Mouse (Mus musculus): ENCODE measurements around the gene Pard3.
"Not testable (repeated sequence)": the region's sequence is repeated elsewhere in the genome, so short reads cannot be mapped to it uniquely, and the experiment has no call there.

Gene Pard3

DNA sequence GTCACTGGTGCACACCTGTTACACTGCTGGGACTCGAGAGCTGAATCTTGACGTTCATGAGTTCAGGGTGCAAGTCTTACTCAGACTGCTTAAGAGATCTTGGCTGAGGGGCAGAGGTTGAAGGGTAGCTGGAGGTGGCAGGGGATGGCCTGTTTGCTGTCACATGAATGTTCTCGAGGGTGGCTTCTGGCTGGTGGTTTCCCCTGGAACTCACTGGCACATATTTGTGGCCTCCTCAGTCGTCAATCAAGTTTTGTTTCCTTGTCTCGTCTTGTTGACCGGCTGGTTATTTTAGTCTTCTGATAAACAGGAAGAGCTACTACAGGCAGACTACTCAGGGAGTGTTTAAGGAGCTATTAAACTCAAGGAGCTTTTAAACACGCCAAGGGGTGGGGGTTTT, 79.9 kb downstream of the Pard3 start:
- peak; percentile 53 for DNase-seq

GRCm38 (mm10) chr8:127144562-127144961, 80.9 kb downstream of the Pard3 start:
- peak; percentile 21 for DNase-seq

- peak; percentile 38 for DNase-seq
Observed at GRCm38 (mm10) chr8:127145135-127145534, 81.4 kb downstream of the Pard3 start.

DNA sequence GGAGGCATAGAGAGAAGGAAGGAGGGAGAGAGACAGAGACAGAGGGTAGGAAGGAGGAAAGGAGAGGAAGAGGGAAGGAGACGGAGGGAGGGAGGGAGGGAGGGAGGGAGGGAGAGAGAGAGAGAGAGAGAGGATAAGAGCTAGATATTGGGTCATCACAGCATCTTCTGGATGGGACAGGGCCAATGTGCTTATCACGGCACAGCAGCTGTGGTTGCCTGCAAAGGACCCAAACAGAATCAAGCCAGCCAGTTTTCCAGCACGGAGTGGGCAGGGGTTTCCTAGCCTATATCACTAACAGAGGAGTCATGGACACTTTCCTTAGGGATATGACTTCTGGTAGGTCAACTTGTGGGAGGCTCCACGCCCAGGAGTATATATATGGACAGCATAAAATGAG, 82.4 kb downstream of the Pard3 start:
- DNase-seq, result no peak

DNA sequence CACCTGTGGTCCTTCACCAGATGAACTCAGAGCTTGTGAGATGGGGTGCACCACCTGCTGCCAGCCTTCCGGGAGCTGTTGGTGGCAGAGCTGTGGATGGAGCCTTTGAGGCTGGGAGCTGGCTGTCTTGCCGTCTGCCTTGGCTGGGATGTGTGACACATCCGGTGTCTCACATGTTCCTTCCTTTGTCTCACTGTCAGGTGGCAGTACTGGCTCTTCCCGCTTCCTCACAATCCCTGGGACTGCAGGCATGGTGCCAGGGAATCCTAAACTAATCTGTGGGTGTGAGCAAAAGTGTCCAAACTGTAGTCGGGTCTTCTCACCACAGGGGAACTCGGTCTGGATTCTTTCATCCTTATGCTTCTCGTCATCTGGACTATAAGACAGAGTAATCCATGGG, 85.1 kb downstream of the Pard3 start:
- peak; percentile 33 for DNase-seq

- DNase-seq, result no peak
Observed at GRCm38 (mm10) chr8:127150645-127151044, 87.0 kb downstream of the Pard3 start.

- peak; percentile 78 for DNase-seq
Observed at GRCm38 (mm10) chr8:127151706-127152105, 88.0 kb downstream of the Pard3 start.

- peak; percentile 17 for DNase-seq
Observed at GRCm38 (mm10) chr8:127157087-127157486, 93.4 kb downstream of the Pard3 start.

DNA sequence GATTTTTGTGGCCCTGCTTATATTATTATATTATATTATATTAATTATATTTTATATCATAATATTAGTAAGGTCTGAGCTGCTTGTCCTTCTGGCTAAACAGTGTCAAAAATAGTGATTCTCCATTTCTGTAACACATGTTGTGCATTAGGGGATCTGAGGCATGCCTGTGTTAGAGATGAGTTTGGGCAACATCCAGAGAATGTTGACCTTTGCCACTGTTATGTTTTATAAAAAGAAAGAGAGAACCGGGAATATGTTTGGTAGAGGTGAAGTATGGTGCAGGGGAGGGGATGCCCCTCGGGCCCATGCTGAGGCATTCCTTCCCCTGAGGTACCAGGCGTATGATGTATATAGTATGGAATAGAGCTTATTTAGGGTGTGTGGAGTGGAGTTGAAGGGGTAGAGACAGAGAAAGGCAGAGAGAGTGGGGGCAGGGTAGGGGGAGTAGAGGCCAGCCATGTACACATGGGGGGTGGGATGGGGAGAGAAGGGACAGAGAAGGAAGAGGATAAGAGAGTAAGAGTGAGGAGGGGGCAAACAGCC, 95.8 kb downstream of the Pard3 start:
- DNase-seq, result no peak

DNA sequence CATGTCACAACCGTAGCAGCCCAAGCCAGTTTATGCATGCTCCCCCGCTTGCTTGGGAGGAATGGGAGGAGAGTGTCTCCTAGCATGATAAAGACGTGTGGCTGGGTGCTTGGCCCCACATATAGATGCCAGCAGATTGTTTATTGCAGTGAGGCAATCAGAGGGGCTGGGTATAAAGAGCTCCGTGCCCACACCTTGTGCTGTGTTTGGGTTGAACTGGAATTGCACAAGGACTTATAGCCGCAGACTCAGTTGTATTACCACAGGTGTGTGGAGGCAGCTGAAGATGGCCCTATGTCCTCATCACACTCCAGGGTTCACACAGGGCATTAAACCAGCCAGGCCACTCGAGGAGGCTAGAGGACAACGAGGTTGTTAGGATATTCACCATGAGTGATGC, 98.2 kb downstream of the Pard3 start:
- DNase-seq, result no peak

DNA sequence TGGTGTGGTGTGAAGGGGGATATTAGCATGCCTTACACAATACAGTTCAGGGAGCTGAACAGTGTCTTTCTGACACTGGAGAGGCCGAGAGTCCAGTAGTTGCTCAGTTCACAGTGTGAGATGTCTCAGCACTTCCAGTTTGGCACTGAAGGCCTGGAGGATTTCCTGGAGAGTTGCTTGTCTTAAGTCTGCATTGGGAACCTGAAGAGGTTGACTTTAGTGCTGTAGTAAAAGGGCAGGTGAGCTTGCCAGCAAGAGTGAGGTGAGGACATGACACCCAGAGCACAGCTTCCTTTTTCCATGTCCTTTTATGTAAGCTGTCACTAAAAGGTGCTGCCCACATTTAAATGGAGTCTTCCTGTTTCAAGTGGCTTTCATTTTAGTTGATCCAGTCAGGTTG, 99.1 kb downstream of the Pard3 start:
- no peak for DNase-seq

- DNase-seq, result no peak
Observed at GRCm38 (mm10) chr8:127164326-127165280, 100.9 kb downstream of the Pard3 start.

GRCm38 (mm10) chr8:127168496-127168895, 104.8 kb downstream of the Pard3 start:
- no peak for DNase-seq

GRCm38 (mm10) chr8:127169361-127169760, 105.7 kb downstream of the Pard3 start:
- no peak for DNase-seq

DNA sequence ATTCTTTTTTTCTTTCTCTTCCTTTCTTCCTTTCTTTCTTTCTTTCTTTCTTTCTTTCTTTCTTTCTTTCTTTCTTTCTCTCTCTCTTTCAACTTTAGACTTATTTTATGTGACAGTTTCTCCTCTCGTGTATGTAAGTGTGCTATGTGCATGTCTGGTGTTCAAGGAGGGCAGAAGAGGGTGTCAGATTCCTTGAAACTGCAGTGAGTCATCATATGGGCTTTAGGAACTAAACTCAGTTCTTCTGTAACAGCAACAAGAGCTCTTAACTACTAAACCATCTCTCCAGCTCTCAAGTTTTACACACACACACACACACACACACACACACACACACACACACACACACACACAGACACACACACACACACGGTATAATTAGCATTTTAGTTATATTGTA, 106.7 kb downstream of the Pard3 start:
- DNase-seq, result not testable (repeated sequence)

GRCm38 (mm10) chr8:127170930-127171329, 107.2 kb downstream of the Pard3 start:
- DNase-seq, result peak; percentile 37

DNA sequence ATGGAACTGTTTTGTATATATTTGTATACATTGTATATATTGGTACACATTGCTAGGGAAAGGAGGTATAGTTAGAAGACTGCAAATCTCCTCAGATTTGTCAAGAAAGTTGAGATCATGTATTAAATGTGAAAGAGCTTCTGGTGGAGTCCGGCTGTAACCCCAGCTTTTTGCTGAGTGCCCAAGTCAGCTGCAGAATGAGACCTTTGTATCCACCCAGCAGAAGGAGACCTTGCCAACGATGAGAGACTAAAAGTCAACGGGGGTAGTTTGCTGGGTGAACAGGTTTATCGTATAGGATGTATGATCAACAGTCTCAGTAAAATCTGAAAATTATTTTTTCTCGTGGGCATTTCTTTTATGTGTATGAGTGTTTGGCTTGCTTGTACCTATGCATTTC, 109.8 kb downstream of the Pard3 start:
- DNase-seq, result no peak

DNA sequence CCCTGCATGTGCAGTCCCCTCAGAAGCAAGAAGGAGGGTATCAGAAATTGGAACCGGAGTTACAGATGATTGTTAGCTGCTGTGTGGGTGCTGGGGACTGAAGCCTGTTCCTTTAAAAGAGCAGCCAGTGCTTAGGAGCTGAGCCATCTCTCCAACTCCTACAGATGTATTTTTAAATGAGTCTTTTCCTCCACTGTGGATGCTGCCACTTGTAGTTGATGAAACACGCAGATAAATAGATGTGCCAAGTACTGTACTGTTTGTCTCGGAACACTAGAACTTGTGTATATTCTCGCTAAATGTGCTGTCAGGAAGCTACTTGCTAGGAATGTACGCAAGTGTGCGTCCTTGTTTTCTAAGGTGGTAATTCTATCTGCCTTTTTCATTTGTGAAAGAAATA, 110.7 kb downstream of the Pard3 start:
- no peak for DNase-seq

DNA sequence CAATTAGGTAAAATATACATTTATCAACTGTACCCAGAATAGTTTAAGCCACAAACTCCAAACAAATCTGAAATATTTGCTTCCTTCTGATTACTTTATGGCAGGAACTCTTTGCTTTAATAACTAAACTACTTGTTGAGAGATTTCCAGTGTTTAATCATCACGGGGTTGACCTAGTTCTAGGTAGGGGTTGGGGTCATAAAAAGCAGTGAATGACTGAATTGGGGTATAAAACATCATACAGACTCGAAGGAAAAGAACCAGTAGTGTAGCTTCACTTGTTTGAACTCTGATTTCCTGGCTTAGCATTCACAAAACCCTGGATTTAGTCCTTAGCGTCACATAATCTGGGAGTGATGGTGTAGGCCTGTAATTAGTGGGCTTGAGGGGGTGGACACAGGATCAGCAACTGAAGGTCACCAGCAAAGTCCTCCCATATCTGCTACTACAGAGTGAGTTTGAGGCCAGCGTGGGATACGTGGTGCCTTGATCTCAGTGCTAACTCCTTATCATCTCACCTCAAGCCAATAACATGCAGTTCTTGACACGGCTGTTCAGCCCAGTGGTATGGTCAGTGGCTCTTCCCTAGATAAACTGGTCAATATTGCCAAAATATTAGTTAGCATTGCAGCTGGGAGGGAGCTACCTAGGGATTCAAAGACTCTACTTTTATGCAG, 111.6 kb downstream of the Pard3 start:
- DNase-seq, result no peak

DNA sequence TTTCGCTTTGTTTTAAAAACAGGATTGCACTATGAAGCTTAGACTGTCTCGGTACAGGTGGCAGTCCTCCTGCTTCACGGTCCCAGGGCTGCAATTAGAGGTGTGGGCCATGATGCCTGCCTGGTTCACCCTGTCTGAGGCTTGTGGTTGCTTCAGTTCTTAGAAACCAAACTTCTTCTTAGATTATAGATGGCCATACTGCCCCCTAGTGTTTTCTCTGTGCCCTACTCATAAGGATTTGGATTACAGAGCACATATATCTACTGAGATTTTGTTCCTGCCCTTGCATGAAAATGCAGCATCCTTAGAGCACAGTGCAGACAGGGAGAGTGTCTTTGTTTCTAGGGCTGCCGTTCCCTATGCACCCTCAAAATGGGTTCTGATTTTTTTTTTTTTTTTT, 114.9 kb downstream of the Pard3 start:
- peak; percentile 90 for DNase-seq

GRCm38 (mm10) chr8:127181246-127181645, 117.6 kb downstream of the Pard3 start:
- no peak for DNase-seq

DNA sequence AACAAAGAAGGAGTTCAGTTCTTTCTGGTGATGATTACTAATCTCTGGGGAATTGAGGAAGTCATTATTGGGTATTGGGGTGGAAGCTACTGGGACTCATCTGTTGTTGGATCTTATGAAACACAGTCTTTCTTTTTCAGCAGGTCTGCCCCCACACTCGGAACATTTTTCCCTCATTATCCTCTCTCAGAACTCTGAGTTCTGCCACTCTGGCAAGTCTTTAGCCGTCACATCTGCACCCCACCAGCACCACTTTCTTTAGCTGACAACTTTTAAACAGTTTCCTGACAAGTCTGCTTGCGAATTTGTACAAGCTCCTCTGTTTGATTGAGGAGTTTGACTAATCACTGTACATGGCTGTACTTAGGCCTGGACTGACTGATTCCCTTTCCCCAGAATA, 118.4 kb downstream of the Pard3 start:
- DNase-seq, result no peak

DNA sequence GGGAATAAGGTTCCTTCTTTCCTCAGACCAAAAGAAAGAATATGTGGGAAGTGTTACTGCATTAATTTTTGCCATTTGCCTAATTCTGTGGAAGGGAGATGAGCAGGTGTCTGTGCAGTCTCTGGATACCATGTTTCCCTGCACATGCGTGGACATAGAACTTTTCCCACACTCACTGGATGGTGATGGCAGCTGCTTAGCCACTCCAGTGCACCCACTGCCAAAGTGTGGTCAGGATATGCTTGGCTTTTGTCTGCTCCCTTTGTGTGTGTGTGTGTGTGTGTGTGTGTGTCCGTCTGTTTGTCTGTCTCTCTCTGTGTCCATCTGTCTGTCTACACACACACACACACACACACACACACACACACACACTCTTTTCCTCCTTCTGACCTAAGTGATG, 119.8 kb downstream of the Pard3 start:
- DNase-seq, result no peak

- peak; percentile 54 for DNase-seq
Observed at GRCm38 (mm10) chr8:127184025-127184424, 120.3 kb downstream of the Pard3 start.

Measured in lung, postnatal 36 days (tissue).